Mouse (Mus musculus) c-Kit-positive CD71-negative TER-119-negative erythroid progenitor cells, embryonic 14.5 days (primary cell): ENCODE results near the gene Msx1.
"Not testable (repeated sequence)": the region's sequence is repeated elsewhere in the genome, so short reads cannot be mapped to it uniquely, and the experiment has no call there.

Experiments
- DNase-seq: peaks from one replicate; pipeline ENCODE4 v3.0.0-alpha.2; 2013; ENCODE audit warnings: low read depth

Msx1 gene

DNA sequence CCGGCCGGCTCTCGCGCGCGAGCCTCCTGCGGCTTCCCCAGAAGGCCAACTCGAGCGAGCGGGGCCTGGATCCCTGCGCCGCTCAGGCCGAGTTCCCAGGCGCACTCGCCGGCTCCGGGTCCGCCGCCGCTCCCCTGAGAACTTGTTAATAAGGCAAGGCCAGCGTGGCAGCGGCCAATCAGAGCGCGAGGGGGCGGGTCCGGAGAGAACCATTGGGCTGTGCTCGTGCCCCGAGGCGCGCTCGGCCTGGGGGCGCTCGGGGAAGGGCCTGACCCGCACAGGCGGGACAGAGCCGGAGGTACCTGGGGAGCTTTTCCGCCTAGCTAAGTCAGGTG, at the start of gene Msx1:
Gene Msx1, minus strand, starts transcription at position 123 of the 335 bp plus-strand sequence.
- DNase-seq: peak; percentile 40

- DNase-seq: no peak
These were observed 41.1 kb upstream of the Msx1 start for GRCm38 (mm10) chr5:37865471-37865870.

DNA sequence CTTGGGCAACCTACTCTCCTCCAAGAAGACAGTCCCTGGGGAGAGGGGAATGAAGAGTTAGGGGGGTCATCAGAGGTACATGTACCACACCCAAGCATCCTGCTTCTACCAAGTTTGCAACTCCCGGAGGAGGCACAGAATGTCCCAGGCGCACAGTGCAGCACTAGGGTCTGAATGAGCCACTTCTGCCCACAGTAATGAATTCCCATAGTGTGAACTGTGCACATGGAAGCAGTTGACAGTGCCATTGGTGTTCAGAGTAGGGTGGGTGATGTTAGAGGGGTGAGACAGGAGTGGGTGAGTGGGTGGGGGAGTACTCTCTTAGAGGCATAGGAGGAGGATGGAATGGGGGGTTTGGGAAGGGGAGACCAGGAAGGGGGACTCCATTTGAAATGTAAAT, 39.9 kb upstream of the Msx1 start:
- no peak for DNase-seq

GRCm38 (mm10) chr5:37860846-37861245, 36.5 kb upstream of the Msx1 start:
- no peak for DNase-seq

- no peak for DNase-seq
These were observed 35.9 kb upstream of the Msx1 start for GRCm38 (mm10) chr5:37860151-37860721.

- no peak for DNase-seq
These were observed 33.6 kb upstream of the Msx1 start for GRCm38 (mm10) chr5:37857763-37858545.

GRCm38 (mm10) chr5:37856057-37856456, 31.7 kb upstream of the Msx1 start:
- DNase-seq: no peak

DNA sequence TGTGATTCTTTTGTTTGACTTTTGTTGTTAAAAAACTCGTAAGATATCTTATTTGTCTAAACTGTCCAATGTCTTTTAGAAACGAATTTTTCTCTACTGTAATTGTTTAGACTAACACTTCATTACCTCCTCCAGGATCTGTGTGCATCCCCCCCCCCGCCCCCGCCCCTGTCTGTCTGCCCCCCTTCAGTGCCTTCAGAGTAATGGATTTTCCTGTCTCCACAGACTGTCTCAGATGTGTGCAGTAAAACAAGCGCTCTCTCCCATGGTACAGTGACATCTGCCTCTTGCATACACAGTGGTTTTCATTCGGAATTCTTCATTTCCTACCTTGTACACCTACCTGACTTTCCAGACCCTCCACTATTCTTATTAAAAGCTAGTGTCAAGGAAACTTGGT, 29.9 kb upstream of the Msx1 start:
- no peak for DNase-seq

- no peak for DNase-seq
These were observed 27.1 kb upstream of the Msx1 start for GRCm38 (mm10) chr5:37851305-37851982.

GRCm38 (mm10) chr5:37848991-37849719, 24.8 kb upstream of the Msx1 start:
- DNase-seq: no peak

DNA sequence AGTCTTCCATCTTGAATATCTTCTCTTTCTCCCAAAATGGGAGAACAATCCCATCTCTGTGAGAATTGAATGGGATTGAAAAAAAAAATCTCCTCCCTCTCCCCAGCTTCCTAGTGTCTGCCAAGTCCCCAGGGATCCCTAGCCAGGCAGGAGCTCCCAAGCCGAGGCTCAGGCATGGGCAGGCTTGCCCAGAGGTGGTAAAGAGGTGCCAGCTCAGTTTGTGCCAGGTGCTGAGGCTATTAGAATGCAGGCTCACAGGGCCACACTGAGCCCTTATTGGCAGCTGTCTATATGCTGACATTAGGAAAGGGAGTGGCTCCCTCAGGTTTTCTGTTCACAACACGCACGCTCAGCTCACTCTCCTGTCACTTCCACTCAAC, 11.9 kb upstream of the Msx1 start:
- no peak for DNase-seq

DNA sequence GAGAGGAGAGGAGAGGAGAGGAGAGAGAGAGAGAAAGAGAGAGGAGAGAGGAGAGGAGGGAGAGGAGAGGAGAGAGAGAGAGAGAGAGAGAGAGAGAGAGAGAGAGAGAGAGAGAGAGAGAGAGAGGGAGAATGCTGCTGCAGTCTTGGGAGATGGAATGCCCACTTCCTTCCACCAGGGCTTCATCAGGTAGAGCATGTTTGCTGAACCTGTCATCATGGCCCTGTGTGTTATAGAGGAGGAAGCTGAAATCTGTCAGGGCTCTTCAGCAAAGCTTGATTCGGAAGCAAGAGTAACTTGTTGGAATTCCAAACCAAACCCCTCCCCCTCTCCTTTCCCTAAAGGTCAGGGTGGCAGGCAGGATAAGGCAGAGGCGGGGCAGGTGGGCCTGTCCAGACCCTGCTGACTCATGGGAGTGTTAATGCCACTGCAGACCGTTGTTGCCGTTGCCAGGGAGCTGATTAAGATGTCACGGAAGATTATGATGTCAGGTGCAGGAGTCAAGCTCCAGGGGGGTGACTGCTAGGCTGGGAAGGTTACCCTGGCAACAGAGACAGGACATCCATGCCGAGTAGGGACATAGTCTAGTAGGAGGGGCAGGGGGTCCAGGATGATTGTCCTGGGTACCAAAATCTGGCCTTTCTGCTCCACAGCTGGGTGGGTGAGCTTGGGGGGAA, 11.3 kb upstream of the Msx1 start:
- DNase-seq: no peak

GRCm38 (mm10) chr5:37832766-37833165, 8.4 kb upstream of the Msx1 start:
- DNase-seq: no peak

- DNase-seq: no peak
These were observed 7.6 kb upstream of the Msx1 start for GRCm38 (mm10) chr5:37832031-37832430.

DNA sequence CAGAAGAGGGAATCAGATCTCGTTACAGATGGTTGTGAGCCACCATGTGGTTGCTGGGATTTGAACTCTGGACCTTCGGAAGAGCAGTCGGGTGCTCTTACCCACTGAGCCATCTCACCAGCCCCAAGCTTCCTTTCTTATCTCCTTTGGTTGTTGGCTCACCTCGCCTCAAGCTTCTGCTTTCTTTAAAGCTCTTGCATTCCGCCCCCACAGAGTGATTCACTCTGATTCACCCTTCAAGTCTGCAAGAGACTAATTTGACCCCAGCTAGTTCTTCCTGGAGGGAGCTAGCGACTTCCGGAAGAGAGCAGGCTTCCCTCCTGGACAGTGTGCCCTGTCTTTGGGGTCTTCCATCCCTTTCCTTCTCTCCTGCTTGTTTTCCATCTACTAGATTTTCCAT, 6.1 kb upstream of the Msx1 start:
- DNase-seq: not testable (repeated sequence)

DNA sequence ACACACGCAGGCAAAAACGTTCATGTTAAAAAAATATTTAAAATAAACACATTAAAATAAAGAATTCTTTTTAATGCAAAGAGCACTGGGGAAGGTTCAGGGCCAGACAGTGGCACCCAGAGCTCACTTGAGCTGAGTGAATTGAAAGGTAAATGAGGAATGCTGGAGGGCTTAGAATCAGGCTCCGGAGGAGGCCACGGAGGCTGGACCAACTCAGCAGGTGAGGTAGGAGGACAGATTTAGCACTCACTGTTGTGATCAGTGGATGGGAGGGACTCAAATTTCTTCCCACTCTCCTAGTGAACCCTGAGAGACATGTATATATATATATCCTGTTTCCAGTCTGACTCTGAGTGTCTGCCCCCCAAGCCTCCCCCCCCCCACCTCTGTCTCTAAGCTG, 5.5 kb upstream of the Msx1 start:
- DNase-seq: no peak

DNA sequence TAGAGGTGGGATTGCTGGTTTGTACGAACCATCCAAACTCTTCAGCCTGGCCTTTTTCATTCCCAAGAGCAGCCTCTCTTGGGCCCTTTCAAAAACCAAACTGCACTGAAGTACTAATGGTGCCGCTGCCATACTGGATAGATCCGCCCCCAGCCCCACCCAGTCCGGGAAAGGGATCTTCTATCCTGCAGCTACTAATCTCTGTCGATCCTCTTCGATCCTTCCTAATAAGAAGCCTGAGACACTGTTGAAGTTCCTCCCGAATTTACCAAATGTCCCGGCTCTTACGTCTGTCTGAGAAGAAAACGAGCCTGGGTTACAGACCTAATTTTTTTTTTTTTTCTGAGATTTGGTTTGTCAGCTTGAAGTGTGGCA, 4.9 kb upstream of the Msx1 start:
- DNase-seq: no peak

- DNase-seq: no peak
These were observed 4.4 kb upstream of the Msx1 start for GRCm38 (mm10) chr5:37828591-37829295.

DNA sequence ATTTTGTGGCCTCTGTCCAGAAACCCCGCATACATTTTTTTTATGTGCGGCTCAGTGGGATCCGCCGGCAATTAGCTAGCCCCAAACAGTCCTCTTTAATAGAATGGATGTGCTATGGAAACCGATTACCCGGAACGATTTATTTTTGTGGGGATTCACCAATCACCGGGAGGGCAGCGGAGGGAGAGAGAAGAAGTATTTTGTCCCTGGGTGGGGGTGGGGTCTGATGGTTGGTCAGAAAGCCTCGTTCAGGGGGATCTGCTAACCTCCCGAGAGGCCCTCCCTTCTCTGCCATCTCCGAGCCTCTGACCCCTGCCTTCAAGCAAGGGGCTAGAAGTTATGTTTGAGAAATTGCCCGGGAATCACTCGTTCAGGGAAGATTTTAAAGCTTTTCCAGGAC, 3.6 kb upstream of the Msx1 start:
- no peak for DNase-seq

GRCm38 (mm10) chr5:37827626-37827950, 3.2 kb upstream of the Msx1 start:
- no peak for DNase-seq

DNA sequence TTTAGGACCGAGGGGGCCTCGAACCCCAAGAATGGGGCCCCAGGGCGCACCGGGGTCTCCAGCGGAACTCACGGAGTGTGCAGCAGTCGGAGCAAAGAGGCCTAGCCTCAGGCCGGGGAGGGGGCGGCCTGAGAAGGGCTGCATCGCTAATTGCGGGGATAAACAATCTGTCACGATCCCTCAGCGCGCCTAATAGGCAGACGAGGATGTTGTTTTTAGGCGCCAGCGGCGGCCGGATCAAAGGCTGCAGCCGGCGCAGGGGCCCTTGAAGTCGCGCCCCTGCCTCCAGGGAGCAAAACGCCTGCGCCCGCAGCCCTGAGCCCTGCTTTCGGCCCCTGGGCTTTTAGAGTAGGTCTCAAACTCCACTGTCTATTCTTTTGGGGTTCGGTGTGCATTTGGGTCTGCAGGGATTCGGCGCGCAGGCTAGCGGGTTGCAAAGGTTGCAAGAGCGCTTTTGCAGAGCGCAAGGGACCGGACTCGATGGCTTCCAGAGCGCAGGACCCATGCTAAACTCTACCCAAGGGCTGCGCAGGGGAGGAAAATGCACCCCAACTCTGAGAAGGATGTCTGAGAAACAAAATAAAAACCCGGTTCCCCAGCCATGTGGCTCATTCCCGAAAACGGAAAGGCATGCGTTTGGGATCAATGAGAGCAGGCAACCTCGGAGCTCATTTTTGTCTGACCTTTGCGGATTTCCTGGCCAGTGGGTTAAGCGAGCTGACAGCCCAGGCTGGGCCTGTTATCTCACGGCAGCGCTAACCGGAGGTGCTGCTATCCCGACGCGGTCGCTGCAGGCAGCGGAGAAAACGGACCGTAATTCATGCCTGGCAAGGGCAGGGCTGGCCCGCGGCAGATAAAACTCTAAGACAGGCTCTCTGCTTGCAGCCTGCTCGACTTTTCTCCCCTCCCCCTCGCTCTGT, 2.6 kb upstream of the Msx1 start:
- DNase-seq: no peak
